In the genomic region with DNA sequence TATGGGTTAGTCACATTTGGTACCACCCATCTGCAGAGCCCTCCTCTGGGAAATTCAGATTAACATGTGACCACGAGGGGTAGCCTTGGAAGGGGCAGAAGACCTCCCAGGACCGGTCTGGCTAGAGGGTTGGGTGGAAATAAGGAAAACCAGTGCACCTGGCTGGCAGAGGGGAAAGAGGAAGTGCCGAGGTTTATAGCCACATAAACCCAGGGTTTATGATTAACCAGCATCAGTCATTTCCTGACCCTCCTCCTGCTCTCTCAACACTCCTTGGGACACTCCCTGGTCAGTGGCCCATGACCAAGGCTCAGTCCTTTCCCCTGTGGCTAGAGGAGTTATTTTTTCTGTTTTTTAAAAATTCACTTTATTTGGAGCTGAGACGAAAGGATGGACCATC, we compare ENCODE assay signal across 15 mouse cellular contexts. TPM values are rescaled to one million over a fixed set of nuclear protein-coding genes. Genes with fewer than 3 reads are reported as not detected.
DNase-seq lines count a peak whose midpoint lies in the region; ATAC-seq and TF ChIP-seq lines count a peak whose summit lies in the region.
"Had no signal": no experiment of that assay in that cellular context is flagged by ENCODE, and none has a peak within 500 bp of the region (broad histone marks: within the 10 kb centered on the region; RNA-seq: fewer than 3 reads in every experiment).

No protein-coding gene starts in this region.

- no peak overlapping the region for H3K4me3 ChIP-seq in lung, adult 2 months (replicated peaks; ENCODE audit: extremely low read depth, low read depth, low read length)
- no peak overlapping the region for H3K4me3 ChIP-seq in liver, embryonic 15.5 days (replicated peaks)
- H3K4me3 ChIP-seq: layer of hippocampus, adult 2 months; limb, embryonic 12.5 days; megakaryocyte, embryonic 14.5 days had no signal

- H3K27me3 ChIP-seq in liver, embryonic 15.5 days: no peaks in the 10 kb centered on the region
- H3K27me3 ChIP-seq: limb, embryonic 12.5 days had no signal

- peaks cover 8% of the 10 kb centered on the region for H3K4me1 ChIP-seq in lung, adult 2 months (ENCODE audit: control insufficient read depth, insufficient read depth, low read length)
- H3K4me1 ChIP-seq in liver, embryonic 15.5 days (replicated peaks): no peaks in the 10 kb centered on the region

- no peak overlapping the region for H3K9ac ChIP-seq in liver, embryonic 15.5 days
- H3K9ac ChIP-seq: limb, embryonic 12.5 days had no signal

- 0 out of 2 replicates have a peak, but pooled peaks have one; percentile 22 for ATAC-seq in liver, embryonic 15.5 days (ENCODE audit: insufficient read depth)

- no peak overlapping the region for H3K4me2 ChIP-seq in liver, embryonic 15.5 days
- H3K4me2 ChIP-seq: limb, embryonic 12.5 days had no signal

- H3K27ac ChIP-seq in liver, embryonic 15.5 days (replicated peaks): no peak overlapping the region
- H3K27ac ChIP-seq: layer of hippocampus, adult 2 months; limb, embryonic 12.5 days had no signal

- 0 out of 2 replicates have a peak, but pooled peaks have one; percentile 17 for TF ChIP-seq POLR2A in lung, adult 2 months (IDR thresholded peaks at IDR 0.05; ENCODE audit: borderline replicate concordance, extremely low read depth, low read depth, low read length)

- no peaks in the 10 kb centered on the region for H3K9me3 ChIP-seq in liver, embryonic 15.5 days (replicated peaks)
- H3K9me3 ChIP-seq: limb, embryonic 12.5 days; megakaryocyte, embryonic 14.5 days had no signal

- WGBS in lung, adult 2 months: 47% methylated on average over 4 of the region's 4 CpGs
- 29% methylated on average over 4 of the region's 4 CpGs for WGBS in liver, embryonic 15.5 days (ENCODE audit: insufficient replicate concordance)

- DNase-seq in lung, adult 2 months: no peak
- DNase-seq in lung, postnatal 14 days: no peak
- DNase-seq in kidney, adult 9 months: peak; percentile 81
- DNase-seq in yolk sac, embryonic 10.5 days (ENCODE audit: low spot score): peak; percentile 49
- no peak for DNase-seq in adipocyte (ENCODE audit: low spot score)
- DNase-seq in embryo, embryonic 10.5 days (ENCODE audit: low spot score): no peak
- DNase-seq in embryo, embryonic 9.5 days (ENCODE audit: extremely low spot score): no peak
- DNase-seq: adrenal gland, postnatal 14 days; gastrocnemius, postnatal 25 days; retina, postnatal 1 day; thymus, postnatal 25 days had no signal

- TF ChIP-seq CTCF in lung, adult 2 months (IDR thresholded peaks at IDR 0.05; ENCODE audit: insufficient read depth, low read length): no peak

- peaks cover under 1% of the 10 kb centered on the region for H3K36me3 ChIP-seq in liver, embryonic 15.5 days (replicated peaks)

RNA-seq across cellular contexts. Expression of gene Ddx47, which starts 17.8 kb away (rescaled TPM):
- polyA plus RNA-seq in lung, adult 2 months (2012; rRNA removed): 35.8 and 55.7 TPM in 2 replicates
- 53.0 and 54.6 TPM in 2 replicates for polyA plus RNA-seq in liver, embryonic 15.5 days (2015; fragmentation: Nextera tagmentation; extraction: Ambion mirVana)

RNA-seq across cellular contexts. Expression of gene Gprc5a, which starts 36.2 kb away (rescaled TPM):
- polyA plus RNA-seq in lung, adult 2 months (2012; rRNA removed): 281 and 352 TPM in 2 replicates
- polyA plus RNA-seq in liver, embryonic 15.5 days (2015; fragmentation: Nextera tagmentation; extraction: Ambion mirVana): 0.09 and 0.17 TPM in 2 replicates

RNA-seq across cellular contexts. Expression of gene Apold1, which starts 47.7 kb away (rescaled TPM):
- 1.2 and 1.7 TPM in 2 replicates for polyA plus RNA-seq in lung, adult 2 months (2012; rRNA removed)
- 2.8 TPM in 2 replicates for polyA plus RNA-seq in liver, embryonic 15.5 days (2015; fragmentation: Nextera tagmentation; extraction: Ambion mirVana)

Comparison
In these comparisons a context has a peak if more than half of its experiments do, and no peak if none do; other contexts are left out.
1. DNase-seq: peak in kidney, adult 9 months (single experiment) and yolk sac, embryonic 10.5 days (single experiment); none in lung, adult 2 months (single experiment), lung, postnatal 14 days (single experiment), adipocyte (single experiment), embryo, embryonic 10.5 days (single experiment) and embryo, embryonic 9.5 days (single experiment).
2. RNA of gene Gprc5a, which starts 36.2 kb away (polyA plus RNA-seq): 281 to 352 TPM in lung, adult 2 months; 0.09 to 0.17 TPM in liver, embryonic 15.5 days; every median in the first group is over 100 times any median in the second.